Mouse (Mus musculus) intestine, embryonic 15.5 days (tissue): ENCODE data around the gene H2afx. TPM values are rescaled to one million over a fixed set of nuclear protein-coding genes. Genes with fewer than 3 reads are reported as not detected.
"Not testable (repeated sequence)": the region's sequence is repeated elsewhere in the genome, so short reads cannot be mapped to it uniquely, and the experiment has no call there.

Experiments
- ATAC-seq: fragments of 200-750 bp; cut with Nextera tagmentation; 2 replicates; pipeline ENCODE4 v1.8.0; 2017; ENCODE audit warnings: moderate TSS enrichment, moderate library complexity
- H3K27ac ChIP-seq: fragments of 300-500 bp; sonication (generic); 2 replicates; pipeline ENCODE4 v1.5.1; 2015; ENCODE audit warnings: mild to moderate bottlenecking, inconsistent platforms
- H3K27me3 ChIP-seq: fragments of 300-500 bp; sonication (generic); replicated peaks from 2 replicates; pipeline ENCODE4 v1.6.1; 2015; ENCODE audit warnings: inconsistent platforms
- H3K36me3 ChIP-seq: fragments of 300-500 bp; sonication (generic); 2 replicates; pipeline ENCODE4 v1.6.1; 2015; ENCODE audit warnings: inconsistent platforms
- H3K4me1 ChIP-seq: fragments of 300-500 bp; sonication (generic); replicated peaks from 2 replicates; pipeline ENCODE4 v1.6.1; 2015; ENCODE audit warnings: inconsistent platforms
- H3K4me2 ChIP-seq: fragments of 300-500 bp; sonication (generic); replicated peaks from 2 replicates; pipeline ENCODE4 v1.6.1; 2015; ENCODE audit warnings: mild to moderate bottlenecking, inconsistent platforms
- H3K4me3 ChIP-seq: fragments of 300-500 bp; sonication (generic); replicated peaks from 2 replicates; pipeline ENCODE4 v1.5.1; 2015; ENCODE audit warnings: inconsistent platforms
- H3K9ac ChIP-seq: fragments of 300-500 bp; sonication (generic); 2 replicates; pipeline ENCODE4 v1.6.1; 2015; ENCODE audit warnings: inconsistent platforms
- H3K9me3 ChIP-seq: fragments of 300-500 bp; sonication (generic); 2 replicates; pipeline ENCODE4 v1.6.1; 2016; ENCODE audit warnings: inconsistent platforms
- WGBS: fragments of 180-500 bp; shearing (Covaris S2); methylation state at CpG from one replicate; pipeline ENCODE4 v1.1.7; 2015; 5-methylcytosine and 5-hydroxymethylcytosine counted together
- polyA plus RNA-seq: library from polyadenylated mRNA; unstranded; fragments of >200 nt; fragmentation: Nextera tagmentation; extraction: Ambion mirVana; gene quantifications from 2 replicates; pipeline ENCODE4 v1.2.1, GENCODE M21; 2015

Gene H2afx
- polyA plus RNA-seq = 280 and 298 TPM in 2 replicates

- peak within 1 kb of the TSS; percentile 98 for H3K9ac ChIP-seq
- no peaks in the 10 kb centered on the region for H3K27me3 ChIP-seq
- peaks cover 37% of the 10 kb centered on the region for H3K36me3 ChIP-seq
- H3K9me3 ChIP-seq = no peaks in the 10 kb centered on the region
- peak within 1 kb of the TSS; percentile 69 for H3K4me2 ChIP-seq
- H3K4me3 ChIP-seq = peak within 1 kb of the TSS; percentile 88
- peak within 1 kb of the TSS; percentile 97 for H3K27ac ChIP-seq
- peak; percentile 97 for ATAC-seq
- WGBS = under 1% methylated on average over 90 of the region's 91 CpGs
- peaks cover 16% of the 10 kb centered on the region for H3K4me1 ChIP-seq
These were observed at the start of gene H2afx for GRCm38 (mm10) chr9:44334396-44335330. TSS of gene H2afx (plus strand) at chr9:44334694.

- Histone ChIP-seq H3K4me3 (no peak overlapping the region), H3K27ac (no peak overlapping the region), H3K36me3 (peaks cover 2% of the 10 kb centered on the region; the same call in 1 of the 2 replicates), H3K4me2 (peak overlapping the region; percentile 94), H3K9ac (no peak overlapping the region), H3K27me3 (peaks cover 15% of the 10 kb centered on the region), H3K4me1 (peaks cover 25% of the 10 kb centered on the region), H3K9me3 (no peaks in the 10 kb centered on the region)
- 19% methylated on average over 6 of the region's 6 CpGs for WGBS
- ATAC-seq = no peak
These were observed 48.1 kb upstream of the H2afx start for GRCm38 (mm10) chr9:44286256-44286850.

GRCm38 (mm10) chr9:44287003-44287400 is 47.5 kb upstream of the H2afx start:
- Histone ChIP-seq H3K27ac (0 out of 2 replicates have a peak overlapping the region, but pooled peaks have one; percentile 19), H3K27me3 (peaks cover 15% of the 10 kb centered on the region), H3K9me3 (no peaks in the 10 kb centered on the region), H3K9ac (peak overlapping the region; percentile 63), H3K36me3 (peaks cover 5% of the 10 kb centered on the region; the same call in 1 of the 2 replicates), H3K4me1 (peaks cover 25% of the 10 kb centered on the region), H3K4me2 (peak overlapping the region; percentile 94), H3K4me3 (peak overlapping the region; percentile 54)
- WGBS = 15% methylated on average over 11 of the region's 11 CpGs
- no peak; the same call in 1 of the 2 replicates for ATAC-seq

- 1% methylated on average over 47 of the region's 47 CpGs for WGBS
- peak overlapping the region; percentile 63 for H3K9ac ChIP-seq
These were observed 47.0 kb upstream of the H2afx start for GRCm38 (mm10) chr9:44287401-44288075.

DNA sequence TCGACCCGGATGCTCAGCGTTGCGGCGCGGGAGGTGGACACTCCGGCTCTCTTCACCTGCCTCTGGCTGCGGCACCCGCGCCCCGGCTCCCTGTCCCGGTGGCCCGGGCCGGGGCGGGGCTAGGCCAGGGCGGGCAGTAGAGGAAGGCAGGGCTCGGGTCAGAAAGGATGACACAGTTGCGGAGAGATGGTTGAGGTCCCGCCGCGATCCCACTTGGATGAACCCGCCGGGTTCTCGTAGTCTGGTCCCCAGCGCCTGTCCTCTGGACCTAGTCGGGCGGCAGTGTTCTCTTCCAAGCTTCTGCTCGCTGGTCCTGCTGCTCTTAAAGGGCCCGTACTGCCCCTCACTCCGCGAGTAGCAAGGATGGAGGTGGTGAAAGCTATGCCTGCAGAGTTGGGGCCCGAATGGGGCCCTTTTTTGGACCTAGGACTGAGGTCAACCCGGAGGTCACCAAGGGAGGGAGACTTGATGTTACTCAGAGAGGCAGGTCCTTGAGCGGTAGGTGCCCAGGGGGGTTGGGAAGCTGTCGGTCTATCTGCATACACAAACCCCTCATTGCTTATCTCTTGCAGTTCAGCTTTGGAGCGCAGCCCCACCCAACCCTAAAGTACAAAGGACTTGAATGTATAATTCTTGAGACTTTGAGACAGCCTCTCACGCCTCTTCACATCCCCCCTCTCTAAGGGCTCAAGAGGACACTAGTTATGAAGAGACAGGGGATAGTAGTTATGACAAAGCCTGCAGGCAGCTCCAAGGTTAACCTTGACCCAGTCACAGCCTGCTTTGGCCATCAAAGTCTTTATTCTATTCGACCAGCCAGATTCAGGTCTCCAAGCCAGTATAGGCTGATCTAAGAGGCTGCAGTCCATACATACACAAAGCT is 46.2 kb upstream of the H2afx start, which contains the start of gene Abcg4:
TSS of gene Abcg4 (minus strand) at position 540 of the 883 bp plus-strand sequence.
- peak within 1 kb of the TSS; percentile 54 for H3K4me3 ChIP-seq
- ATAC-seq = peak; percentile 73
- H3K27me3 ChIP-seq = peaks cover 15% of the 10 kb centered on the region
- H3K9me3 ChIP-seq = no peaks in the 10 kb centered on the region
- peak within 1 kb of the TSS; percentile 94 for H3K4me2 ChIP-seq
- H3K27ac ChIP-seq = peak within 1 kb of the TSS; percentile 19
- WGBS = under 1% methylated on average over 38 of the region's 38 CpGs
- peaks cover 25% of the 10 kb centered on the region for H3K4me1 ChIP-seq
- H3K9ac ChIP-seq = peak within 1 kb of the TSS; percentile 63
- peaks cover 14% of the 10 kb centered on the region for H3K36me3 ChIP-seq

More at GRCm38 (mm10) chr9:44287401-44288075, 47.0 kb upstream of the H2afx start:
- peak; percentile 48 for ATAC-seq
- Histone ChIP-seq H3K4me2 (peak overlapping the region; percentile 94), H3K27me3 (peaks cover 15% of the 10 kb centered on the region), H3K4me3 (peak overlapping the region; percentile 54), H3K4me1 (peaks cover 25% of the 10 kb centered on the region), H3K27ac (peak overlapping the region; percentile 19; the same call in 1 of the 2 replicates), H3K9me3 (no peaks in the 10 kb centered on the region), H3K36me3 (peaks cover 6% of the 10 kb centered on the region)

DNA sequence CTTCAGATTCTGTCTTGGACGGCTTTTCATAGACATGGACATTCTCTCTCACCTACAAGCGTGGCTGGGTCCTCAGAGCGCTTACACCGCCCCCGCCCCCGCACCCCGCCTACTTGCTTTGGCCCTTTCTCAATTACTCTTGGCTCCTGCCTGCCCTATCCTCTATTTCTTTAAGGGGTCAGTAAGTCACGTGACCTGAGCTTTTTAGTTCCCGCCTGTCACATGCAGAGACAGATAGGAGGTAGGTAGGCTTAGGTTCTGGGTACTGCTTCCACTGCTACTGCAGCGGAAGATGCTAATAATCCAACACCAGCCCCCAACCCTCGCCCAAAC is 45.6 kb upstream of the H2afx start:
- Histone ChIP-seq H3K9me3 (no peaks in the 10 kb centered on the region), H3K36me3 (peaks cover 14% of the 10 kb centered on the region), H3K9ac (no peak overlapping the region), H3K27ac (no peak overlapping the region; the same call in 1 of the 2 replicates), H3K4me1 (peaks cover 25% of the 10 kb centered on the region), H3K4me3 (peak overlapping the region; percentile 54; the same call in 1 of the 2 replicates), H3K4me2 (peak overlapping the region; percentile 94), H3K27me3 (peaks cover 15% of the 10 kb centered on the region)
- ATAC-seq = peak; percentile 14; the same call in 1 of the 2 replicates
- WGBS = 11% methylated on average over 11 of the region's 11 CpGs

- peaks cover 16% of the 10 kb centered on the region for H3K4me1 ChIP-seq
- H3K9ac ChIP-seq = no peak overlapping the region
- ATAC-seq = no peak
- H3K36me3 ChIP-seq = peaks cover 34% of the 10 kb centered on the region
- H3K4me3 ChIP-seq = no peak overlapping the region
- H3K9me3 ChIP-seq = no peaks in the 10 kb centered on the region
- peaks cover 9% of the 10 kb centered on the region for H3K27me3 ChIP-seq
- WGBS = 65% methylated on average over 3 of the region's 3 CpGs
- no peak overlapping the region for H3K27ac ChIP-seq
- H3K4me2 ChIP-seq = no peak overlapping the region
These were observed 42.0 kb upstream of the H2afx start for GRCm38 (mm10) chr9:44292490-44292889.

DNA sequence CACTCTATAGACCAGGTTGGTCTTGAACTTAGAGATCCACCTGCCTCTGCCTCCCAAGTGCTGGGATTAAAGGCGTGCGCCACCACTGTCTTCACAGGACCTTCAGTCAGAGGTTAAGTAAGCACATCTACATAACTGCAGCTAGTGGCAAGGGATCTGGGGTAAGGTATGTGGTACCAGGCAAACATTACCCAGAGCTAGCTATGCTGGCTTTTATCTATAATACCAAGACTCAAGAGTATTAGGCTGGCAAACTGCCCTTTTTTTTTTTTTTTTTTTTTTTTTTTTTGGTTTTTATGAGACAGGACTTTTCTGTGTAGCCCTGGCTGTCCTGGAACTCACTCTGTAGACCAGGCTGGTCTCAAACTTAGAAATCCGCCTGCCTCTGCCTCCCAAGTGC is 34.5 kb upstream of the H2afx start:
- H3K4me3 ChIP-seq, H3K9ac ChIP-seq, H3K4me2 ChIP-seq, H3K9me3 ChIP-seq, H3K27me3 ChIP-seq, H3K27ac ChIP-seq, H3K4me1 ChIP-seq, ATAC-seq: not testable (repeated sequence)
- H3K36me3 ChIP-seq = peaks cover 44% of the 10 kb centered on the region
- 98% methylated on average over 3 of the region's 3 CpGs for whole genome bisulfite sequencing

- Histone ChIP-seq H3K9me3 (no peaks in the 10 kb centered on the region), H3K27ac (peak within 1 kb of the TSS; percentile 81), H3K4me3 (peak within 1 kb of the TSS; percentile 98), H3K4me1 (0 out of 2 replicates have a peak, but pooled peaks cover 6% of the 10 kb centered on the region), H3K4me2 (peak within 1 kb of the TSS; percentile 64), H3K9ac (peak within 1 kb of the TSS; percentile 97), H3K27me3 (no peaks in the 10 kb centered on the region), H3K36me3 (peaks cover 6% of the 10 kb centered on the region; the same call in 1 of the 2 replicates)
- peak; percentile 100 for ATAC-seq
- under 1% methylated on average over 54 of the region's 54 CpGs for WGBS
These were observed 28.9 kb upstream of the H2afx start, which contains the start of gene Hinfp for GRCm38 (mm10) chr9:44305466-44306079. TSS of gene Hinfp (minus strand) at chr9:44305671.

GRCm38 (mm10) chr9:44306532-44306931 is 28.0 kb upstream of the H2afx start:
- peaks cover 3% of the 10 kb centered on the region; the same call in 1 of the 2 replicates for H3K36me3 ChIP-seq
- no peaks in the 10 kb centered on the region for H3K27me3 ChIP-seq
- ATAC-seq = no peak
- no peaks in the 10 kb centered on the region for H3K9me3 ChIP-seq
- H3K9ac ChIP-seq = no peak overlapping the region
- no peak overlapping the region for H3K27ac ChIP-seq
- no peak overlapping the region for H3K4me2 ChIP-seq
- no peak overlapping the region for H3K4me3 ChIP-seq
- peaks cover 15% of the 10 kb centered on the region for H3K4me1 ChIP-seq
- WGBS = 89% methylated on average over 6 of the region's 6 CpGs

- no peak overlapping the region for H3K9ac ChIP-seq
- ATAC-seq = no peak
- 69% methylated on average over 2 of the region's 2 CpGs for WGBS
These were observed 27.2 kb upstream of the H2afx start for GRCm38 (mm10) chr9:44307248-44307647.

More at GRCm38 (mm10) chr9:44307248-44307647, 27.2 kb upstream of the H2afx start:
- Histone ChIP-seq H3K9me3 (no peaks in the 10 kb centered on the region), H3K4me1 (peaks cover 17% of the 10 kb centered on the region), H3K4me2 (no peak overlapping the region), H3K36me3 (peaks cover 3% of the 10 kb centered on the region; the same call in 1 of the 2 replicates), H3K4me3 (no peak overlapping the region), H3K27ac (no peak overlapping the region), H3K27me3 (no peaks in the 10 kb centered on the region)
